Mouse (Mus musculus) heart, postnatal 36 days (tissue): Measurements from ENCODE around the gene Tsku. TPM values are rescaled to one million over a fixed set of nuclear protein-coding genes. Genes with fewer than 3 reads are reported as not detected.

Source experiments
- DNase-seq, 2 experiments: peaks; one replicate each; pipeline ENCODE4 v3.0.0; 2021 to 2022
- intact Hi-C: fragments of 180-260 bp; cut with DNase I; formaldehyde crosslinking; loops from one replicate; pipeline ENCODE4 v1.15.1; 2025
- total RNA-seq, 2 experiments: library from RNA; stranded (reverse); gene quantifications; 2 replicates each; pipeline ENCODE4 v1.2.3; 2021

Tsku gene
- total RNA-seq, 2 experiments from 2014 or later, result 2.8 to 3.2 TPM

DNA sequence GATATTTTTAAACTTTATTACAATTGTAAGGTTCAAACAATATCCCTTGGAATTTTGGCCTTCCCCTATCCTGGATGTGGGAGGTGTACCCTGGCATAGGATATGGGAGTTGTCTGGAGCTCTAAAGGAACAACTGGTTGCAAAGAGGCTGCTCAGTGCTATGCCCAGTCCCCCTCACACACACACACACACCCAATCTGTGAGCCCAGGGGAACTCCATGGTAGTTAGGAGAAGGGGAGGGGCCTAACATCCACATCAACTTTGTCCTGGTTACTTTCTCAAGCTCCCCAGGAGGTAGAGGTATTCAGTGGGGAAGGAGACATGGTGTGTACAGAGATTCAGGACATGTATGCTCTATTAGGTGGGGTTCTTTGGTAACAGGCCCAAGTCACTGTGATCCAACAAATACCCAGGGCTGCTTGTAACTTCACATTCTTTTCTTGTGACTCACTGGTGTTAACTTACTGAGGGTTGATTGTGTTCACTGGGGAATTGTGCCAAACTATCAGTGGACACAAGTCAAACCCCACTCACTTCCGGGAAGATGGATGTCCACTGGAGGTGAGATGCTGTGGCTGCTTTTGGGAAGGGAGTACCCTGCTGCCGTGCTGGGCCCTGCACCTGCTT, 30.6 kb downstream of the Tsku start:
- DNase-seq, result no peak
- intact Hi-C loops, result no loop called here

- no peak for DNase-seq
- intact Hi-C loops, result no loop called here
These were observed 31.3 kb downstream of the Tsku start for GRCm38 (mm10) chr7:98329651-98330374.

- DNase-seq, result no peak
- intact Hi-C loops, result no loop called here
These were observed 32.8 kb downstream of the Tsku start for GRCm38 (mm10) chr7:98328311-98328710.

DNA sequence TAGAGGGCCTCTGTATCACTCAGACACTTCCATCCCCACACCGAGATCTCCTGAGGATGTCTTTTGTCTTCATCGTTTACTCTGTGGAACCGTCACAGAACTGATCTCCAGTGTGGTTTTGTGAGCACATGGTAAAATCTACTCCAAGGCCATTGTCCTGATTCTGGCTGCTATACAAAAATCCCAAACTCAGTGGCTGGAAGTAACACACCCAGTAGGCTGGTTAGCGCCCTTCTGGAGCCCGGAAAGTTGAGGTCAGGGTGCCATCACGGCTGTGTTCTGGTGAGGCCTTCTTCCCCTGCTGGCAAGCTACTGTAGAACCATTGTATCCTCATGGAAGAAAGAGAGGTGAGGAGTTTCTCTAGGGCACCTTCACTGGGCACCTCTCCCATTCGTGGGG, 35.1 kb downstream of the Tsku start:
- DNase-seq, result no peak
- intact Hi-C loops, result no loop called here

- intact Hi-C loops, result no loop called here
- no peak for DNase-seq
These were observed 36.9 kb downstream of the Tsku start for GRCm38 (mm10) chr7:98324228-98324627.

DNA sequence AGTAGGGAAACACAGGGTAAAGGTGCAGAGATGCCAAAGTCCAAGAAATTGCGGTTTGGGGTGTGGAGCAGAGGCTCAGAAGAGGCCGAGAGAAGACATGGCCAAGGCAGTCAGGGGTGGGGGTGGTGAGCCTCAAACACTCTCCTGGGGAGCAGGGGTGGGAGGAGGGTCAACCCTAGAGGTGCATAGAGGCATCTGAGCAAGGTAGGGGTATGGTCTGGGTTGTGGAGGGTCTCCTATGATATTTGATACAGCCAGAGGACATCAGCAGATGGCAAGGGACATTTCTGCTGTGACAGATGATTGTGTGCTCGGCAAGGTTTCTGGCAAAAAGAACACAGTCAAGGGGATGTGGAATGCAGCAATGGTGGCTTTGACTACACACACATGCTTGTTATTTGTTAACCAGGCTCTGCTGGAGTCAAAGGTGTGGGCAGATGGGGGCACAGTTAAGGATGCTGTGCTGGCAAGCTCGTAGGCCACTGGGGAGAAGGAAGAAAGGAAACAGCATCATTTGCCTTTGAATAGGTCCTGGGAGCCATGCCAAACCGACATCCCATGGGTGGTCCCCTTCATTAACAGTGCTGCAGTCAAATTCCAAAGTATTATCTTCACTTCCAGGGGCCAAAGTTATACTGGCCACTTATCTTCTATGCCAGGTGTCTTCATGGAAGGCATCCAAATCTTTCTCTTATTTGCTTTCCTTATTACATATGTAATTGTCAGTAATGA, 37.7 kb downstream of the Tsku start:
- intact Hi-C loops, result no loop called here
- no peak for DNase-seq

GRCm38 (mm10) chr7:98322415-98322814, 38.7 kb downstream of the Tsku start:
- DNase-seq, result no peak
- intact Hi-C loops, result no loop called here

DNA sequence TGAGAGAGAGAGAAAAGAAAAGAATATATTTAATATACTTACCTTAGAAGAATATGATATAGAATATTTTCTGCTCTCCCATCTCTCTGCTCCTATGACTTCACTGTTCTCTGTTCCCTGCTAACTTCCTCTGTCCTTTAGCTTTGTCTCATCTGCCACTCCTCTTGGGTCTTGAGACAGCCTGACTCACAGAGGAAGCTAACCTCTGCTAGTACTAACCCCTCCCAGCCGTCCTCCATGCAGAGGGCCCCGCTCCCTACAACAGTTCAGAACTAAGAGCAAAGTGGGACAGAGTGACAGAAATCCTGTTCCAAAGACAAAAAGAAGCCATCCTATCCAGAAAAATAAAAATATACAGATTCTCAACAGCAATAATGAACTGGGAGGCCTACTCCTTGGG, 40.0 kb downstream of the Tsku start, which contains the start of gene Acer3:
Acer3 (minus strand) TSS at position 126 of the 400 bp plus-strand sequence.
- intact Hi-C loops, result no loop called here
- no peak for DNase-seq

- intact Hi-C loops, result no loop called here
- DNase-seq, result no peak
These were observed 41.0 kb downstream of the Tsku start for GRCm38 (mm10) chr7:98320006-98320556.

- intact Hi-C loops, result no loop called here
These were observed 44.6 kb downstream of the Tsku start for GRCm38 (mm10) chr7:98316568-98316967.

GRCm38 (mm10) chr7:98315087-98315486, 46.0 kb downstream of the Tsku start:
- intact Hi-C loops, result no loop called here
- no peak for DNase-seq

More at GRCm38 (mm10) chr7:98316568-98316967, 44.6 kb downstream of the Tsku start:
- DNase-seq, result no peak

DNA sequence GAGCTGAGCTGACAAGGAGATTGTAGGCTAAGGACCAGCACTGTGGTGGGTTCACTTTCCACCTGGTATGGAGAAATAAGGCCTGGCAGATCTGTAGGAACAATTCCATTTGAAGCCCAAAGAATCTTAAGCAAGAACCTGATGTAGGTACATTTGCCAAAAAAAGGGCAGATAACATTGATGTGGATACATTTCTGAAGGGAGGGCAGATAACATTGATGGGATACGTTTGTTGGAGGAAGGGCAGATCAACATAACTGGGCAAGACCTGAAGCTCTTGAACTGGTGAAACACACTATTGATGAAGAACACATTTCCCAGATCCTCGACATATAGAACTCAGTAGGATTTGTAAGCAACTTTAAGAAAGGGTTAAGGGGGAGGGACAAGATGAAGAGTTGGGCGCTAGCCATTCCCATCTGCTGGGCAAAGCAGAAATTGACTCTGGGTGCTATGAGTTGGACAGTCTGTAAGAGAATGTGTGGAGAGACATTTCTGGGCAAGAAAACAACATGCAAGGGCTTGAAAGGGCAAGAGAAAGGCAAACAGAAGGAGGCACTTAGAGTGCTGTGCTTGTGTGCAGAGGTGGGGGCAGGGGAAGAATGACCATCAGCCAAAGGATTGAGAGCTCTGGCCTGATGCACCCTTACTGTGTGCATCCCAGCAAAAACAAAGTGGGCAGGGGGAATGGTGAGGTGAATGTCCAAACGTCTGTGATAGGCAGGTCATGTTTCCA, 48.8 kb downstream of the Tsku start:
- intact Hi-C loops, result loop anchor here (2.0 kb wide), 1 partner anchor 28 kb away; no protein-coding TSS in a partner anchor
- no peak for DNase-seq

GRCm38 (mm10) chr7:98310266-98310665, 50.9 kb downstream of the Tsku start:
- intact Hi-C loops, result no loop called here
- DNase-seq, result no peak

DNA sequence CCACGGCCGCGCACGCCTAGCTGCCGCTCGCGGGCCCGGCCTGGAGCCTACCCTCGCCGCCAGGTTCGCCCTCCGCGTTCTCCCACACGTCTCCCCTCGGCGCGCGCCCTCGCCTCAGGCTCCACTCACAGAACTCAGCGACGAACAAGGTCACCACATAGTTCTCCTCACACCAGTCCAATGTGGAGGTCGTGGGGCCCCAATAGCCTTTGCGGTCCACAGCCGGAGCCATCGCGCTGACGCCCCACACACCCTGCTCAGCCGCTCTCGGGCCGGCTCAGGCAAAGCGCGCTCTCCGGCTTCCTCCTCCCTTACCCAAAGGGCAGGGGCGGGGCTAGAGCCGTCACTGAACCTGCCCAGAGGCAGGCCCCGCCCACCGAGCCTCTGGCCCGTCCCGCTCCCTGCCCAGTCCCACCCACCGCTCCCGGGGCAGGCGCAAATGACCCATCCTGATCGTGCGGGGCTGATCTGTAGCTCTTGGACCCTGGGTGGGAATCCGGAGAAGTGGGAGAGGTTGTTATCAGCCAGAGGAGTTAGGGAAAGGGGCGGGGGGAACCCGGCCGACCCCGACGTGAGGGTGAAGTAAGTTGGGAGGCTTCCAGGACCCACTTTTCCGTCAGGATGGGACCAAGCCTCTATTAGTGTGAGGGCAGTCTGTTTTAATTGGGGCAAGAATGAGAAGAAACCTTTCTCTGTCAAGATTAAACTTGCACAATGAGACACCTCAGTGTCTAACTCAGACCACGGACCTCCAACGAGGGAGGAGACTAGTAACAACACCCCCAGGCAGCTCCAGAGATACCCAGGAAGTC, 51.7 kb downstream of the Tsku start:
- DNase-seq, result peak; percentile 95 to 96
- intact Hi-C loops, result no loop called here

DNA sequence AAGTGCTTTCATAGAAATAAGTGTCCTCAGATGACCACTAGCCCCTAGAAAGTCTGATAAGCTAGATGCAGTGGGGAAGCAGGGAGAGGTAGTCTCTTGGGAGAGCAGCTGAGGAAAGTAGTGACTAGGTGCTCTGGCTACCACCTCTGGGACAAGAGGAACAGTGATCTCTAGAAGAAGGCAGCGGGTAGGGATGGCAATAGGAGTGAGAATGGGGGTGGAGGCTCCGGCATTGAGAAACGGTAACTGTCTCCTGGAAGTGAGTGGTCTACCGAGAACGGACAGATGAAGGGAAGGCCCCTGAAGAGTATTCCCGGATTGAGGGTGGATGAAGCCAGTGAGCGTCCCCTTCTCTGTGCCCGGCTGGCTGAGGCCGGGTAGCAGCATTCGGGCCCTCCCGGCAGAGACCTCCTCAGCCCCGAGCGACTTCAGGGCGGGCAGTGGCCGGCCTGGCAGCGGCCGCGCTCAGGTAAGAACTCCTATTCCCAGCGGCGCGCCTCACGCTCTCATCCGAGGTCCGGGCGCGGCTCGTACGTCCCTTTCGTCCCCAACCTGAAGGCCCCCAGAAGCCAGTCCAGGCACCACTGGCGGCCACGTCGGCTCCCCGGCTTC, 52.4 kb downstream of the Tsku start:
- intact Hi-C loops, result no loop called here
- peak; percentile 16 to 22 for DNase-seq

GRCm38 (mm10) chr7:98307921-98308606, 53.1 kb downstream of the Tsku start:
- intact Hi-C loops, result no loop called here
- no peak for DNase-seq

DNA sequence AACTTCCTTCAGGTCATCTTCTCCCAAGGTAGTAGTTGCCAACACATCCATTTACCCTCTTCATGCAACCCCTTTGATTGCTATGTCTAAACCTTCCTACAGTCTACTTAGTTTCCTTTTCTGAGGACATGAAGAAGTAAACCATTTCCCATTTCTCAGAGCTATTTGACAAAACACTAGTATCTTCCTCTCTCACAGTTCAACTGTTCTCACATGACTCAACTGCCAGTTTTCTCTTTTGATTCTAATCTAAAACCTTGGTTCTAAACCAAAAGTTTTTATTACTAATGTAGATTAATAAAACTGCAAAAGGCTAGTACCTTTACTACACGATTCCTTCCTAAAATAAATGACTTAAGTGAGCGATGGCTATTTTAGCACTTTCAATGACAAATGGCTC, 53.7 kb downstream of the Tsku start:
- intact Hi-C loops, result no loop called here

More for the DNA sequence above, 53.7 kb downstream of the Tsku start:
- DNase-seq, result no peak
